Mouse (Mus musculus) heart, embryonic 10.5 days (tissue): Measurements from ENCODE around the gene Gm28053. TPM values are rescaled to one million over a fixed set of nuclear protein-coding genes. Genes with fewer than 3 reads are reported as not detected.

Experiments used
- polyA plus RNA-seq: library from polyadenylated mRNA; unstranded; fragments of >200 nt; fragmentation: Nextera tagmentation; extraction: Ambion mirVana; gene quantifications from 2 replicates; pipeline ENCODE4 v1.2.1, GENCODE M21; 2016

Gene Gm28053
- polyA plus RNA-seq, 1 experiment from 2014 or later: 1.9 TPM

Other genes with a start within 250 kb of the Gm28053 start
- 21.1 and 26.6 TPM in 2 replicates for gene Atp6v0e2, start 181.0 kb upstream of the Gm28053 start, polyA plus RNA-seq
- 9.5 and 12.9 TPM in 2 replicates for gene Lrrc61, start 163.8 kb upstream of the Gm28053 start, polyA plus RNA-seq
- gene Rarres2, start 145.8 kb upstream of the Gm28053 start, polyA plus RNA-seq: 10.5 and 18.2 TPM in 2 replicates
- gene Gm45021, start 129.0 kb upstream of the Gm28053 start, polyA plus RNA-seq: not detected in 2 replicates
- 31.9 and 33.2 TPM in 2 replicates for gene Repin1, start 124.7 kb upstream of the Gm28053 start, polyA plus RNA-seq
- gene Gm44965, start 124.7 kb upstream of the Gm28053 start, polyA plus RNA-seq: 0.49 TPM in 1 of 2 replicates, not detected in the other
- 7.7 and 8.9 TPM in 2 replicates for gene Zfp775, start 116.5 kb upstream of the Gm28053 start, polyA plus RNA-seq
- 0.90 and 1.6 TPM in 2 replicates for gene AI854703, start 91.8 kb upstream of the Gm28053 start, polyA plus RNA-seq
- gene Gimap8, start 71.4 kb upstream of the Gm28053 start, polyA plus RNA-seq: 0.70 and 0.87 TPM in 2 replicates
- gene Gimap9, start 42.5 kb upstream of the Gm28053 start, polyA plus RNA-seq: 7.4 and 8.7 TPM in 2 replicates
- 6.4 and 10.6 TPM in 2 replicates for gene Gimap4, start 34.1 kb upstream of the Gm28053 start, polyA plus RNA-seq
- gene Gimap6, start 10.4 kb upstream of the Gm28053 start, polyA plus RNA-seq: 21.3 and 26.0 TPM in 2 replicates
- not detected in 2 replicates for gene Gimap7, start within 50 bp of the Gm28053 start, polyA plus RNA-seq
- gene Gimap1, start 20.4 kb downstream of the Gm28053 start, polyA plus RNA-seq: 14.6 and 19.0 TPM in 2 replicates
- gene Gimap5, start 27.6 kb downstream of the Gm28053 start, polyA plus RNA-seq: 2.7 and 4.0 TPM in 2 replicates
- 0.11 TPM in 1 of 2 replicates, not detected in the other for gene Gimap3, start 52.2 kb downstream of the Gm28053 start, polyA plus RNA-seq
- 65.3 and 84.3 TPM in 2 replicates for gene Tmem176a, start 122.3 kb downstream of the Gm28053 start, polyA plus RNA-seq
- gene Tmem176b, start 122.9 kb downstream of the Gm28053 start, polyA plus RNA-seq: 150 and 178 TPM in 2 replicates
- not detected in 2 replicates for gene Aoc1, start 154.3 kb downstream of the Gm28053 start, polyA plus RNA-seq
- gene 1600015I10Rik, start 211.3 kb downstream of the Gm28053 start, polyA plus RNA-seq: 0.05 TPM in 1 of 2 replicates, not detected in the other